Mouse (Mus musculus) bone marrow, adult 2 months (tissue): ENCODE data around the gene Mettl17.

Experiments
- CTCF ChIP-seq: fragments of 200-500 bp; IDR thresholded peaks from 2 replicates; pipeline ENCODE4 v1.5.1; 2011; ENCODE audit warnings: low read length, control low read depth; ENCODE audit not compliant: control insufficient read depth, insufficient read depth
- POLR2A ChIP-seq: fragments of 200-500 bp; IDR thresholded peaks from 2 replicates; pipeline ENCODE4 v1.6.1; 2011; ENCODE audit warnings: low read depth, mild to moderate bottlenecking, control low read depth, low read length, borderline replicate concordance; ENCODE audit not compliant: control insufficient read depth

DNA sequence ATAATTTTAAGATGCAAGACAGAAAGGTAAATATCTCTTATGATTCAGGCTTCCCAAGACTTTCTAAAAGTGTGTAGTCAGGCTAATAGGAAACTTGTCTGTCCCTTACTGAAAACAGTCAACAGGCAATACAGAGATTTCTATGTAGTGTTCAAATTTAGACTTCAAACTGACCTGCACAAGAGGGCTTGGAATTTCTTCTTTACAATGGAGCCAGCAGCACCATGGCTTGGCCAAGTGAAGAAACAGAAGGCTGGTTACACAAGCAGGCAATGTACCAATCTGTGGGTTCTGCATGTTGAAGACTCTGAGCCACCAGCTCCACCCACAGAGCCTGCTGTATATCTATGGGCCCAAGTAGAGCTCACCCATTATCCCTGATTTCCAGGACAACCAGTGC lies 31.2 kb upstream of the Mettl17 start, which contains the start of gene Ear6:
- TF ChIP-seq POLR2A (no peak), CTCF (no peak)
